Mouse (Mus musculus) CH12.LX (cell line): ENCODE measurements around the gene Fggy. TPM values are rescaled to one million over a fixed set of nuclear protein-coding genes. Genes with fewer than 3 reads are reported as not detected.

Experiments
- DNase-seq: peaks from one replicate; pipeline ENCODE4 v3.0.0-alpha.2; 2013; ENCODE audit errors: extremely low read depth
- H3K27ac ChIP-seq: 2 replicates; pipeline ENCODE4 v1.5.1; 2012; ENCODE audit warnings: low read depth, mild to moderate bottlenecking, control low read depth, moderate library complexity; ENCODE audit not compliant: insufficient read depth
- H3K27me3 ChIP-seq: replicated peaks from 2 replicates; pipeline ENCODE3; 2012; ENCODE audit warnings: inconsistent platforms
- H3K36me3 ChIP-seq, 2 experiments: replicated peaks in 1 of 2; 2 replicates each; pipeline versions ENCODE3 to v1.6.1; 2012; ENCODE audit warnings: inconsistent platforms in 1 of 2, low read length in 1 of 2, mild to moderate bottlenecking in 1 of 2, mixed read lengths in 1 of 2, moderate library complexity in 1 of 2; ENCODE audit not compliant: control insufficient read depth in 1 of 2, insufficient read depth in 1 of 2
- H3K4me1 ChIP-seq, 2 experiments: 2 replicates each; pipeline ENCODE4 v1.6.1; 2012; ENCODE audit warnings: inconsistent platforms in 1 of 2, moderate library complexity in 1 of 2; ENCODE audit not compliant: insufficient read depth in 2 of 2, control insufficient read depth in 1 of 2
- H3K4me2 ChIP-seq: 2 replicates; pipeline ENCODE4 v1.6.1; 2012; ENCODE audit warnings: low read depth, mild to moderate bottlenecking, control low read depth; ENCODE audit not compliant: poor library complexity, insufficient read depth, severe bottlenecking
- H3K4me3 ChIP-seq, 3 experiments: fragments of 150-350 bp in 1 of 3; sonication (generic) in 1 of 3; replicated peaks in 1 of 3; 2 replicates each; pipeline versions ENCODE3 to v1.5.1; 2011 to 2012; ENCODE audit warnings: low read depth in 2 of 3, low read length in 2 of 3, mild to moderate bottlenecking in 2 of 3, moderate library complexity in 2 of 3, control low read depth in 1 of 3, improper control_type of control experiment in 1 of 3, inconsistent platforms in 1 of 3, mixed read lengths in 1 of 3; ENCODE audit not compliant: poor library complexity in 1 of 3
- H3K79me2 ChIP-seq: replicated peaks from 2 replicates; pipeline ENCODE4 v1.6.1; 2012; ENCODE audit warnings: mild to moderate bottlenecking, moderate library complexity; ENCODE audit not compliant: control insufficient read depth, poor library complexity, insufficient read depth, severe bottlenecking; ENCODE audit errors: extremely low read depth
- H3K9ac ChIP-seq: 2 replicates; pipeline ENCODE4 v1.6.1; 2012; ENCODE audit warnings: low read depth, mild to moderate bottlenecking, control low read depth, moderate library complexity; ENCODE audit not compliant: insufficient read depth
- H3K9me3 ChIP-seq: replicated peaks from 2 replicates; pipeline ENCODE3; 2012; ENCODE audit warnings: low read length, inconsistent platforms, mixed read lengths
- CHD2 ChIP-seq: IDR thresholded peaks from 2 replicates; pipeline ENCODE4 v1.6.1; 2011; ENCODE audit warnings: low read length, improper control_type of control experiment
- CTCF ChIP-seq, 2 experiments: IDR thresholded peaks in 1 of 2; conservative IDR thresholded peaks in 1 of 2; 2 replicates each; pipeline ENCODE4 v1.5.1; 2011 to 2012; ENCODE audit warnings: low read depth in 2 of 2, low read length in 2 of 2, improper control_type of control experiment in 1 of 2, inconsistent platforms in 1 of 2, mild to moderate bottlenecking in 1 of 2, moderate library complexity in 1 of 2
- E2F4 ChIP-seq: IDR thresholded peaks from 2 replicates; pipeline ENCODE4 v1.6.1; 2011; ENCODE audit warnings: low read depth, low read length, improper control_type of control experiment; ENCODE audit not compliant: insufficient replicate concordance
- GABPA ChIP-seq: IDR thresholded peaks from 2 replicates; pipeline ENCODE4 v1.6.1; 2012; ENCODE audit warnings: low read depth, low read length, improper control_type of control experiment, inconsistent platforms; ENCODE audit not compliant: insufficient replicate concordance
- IRF4 ChIP-seq: IDR thresholded peaks from 2 replicates; pipeline ENCODE4 v1.6.1; 2014; ENCODE audit warnings: low read depth, mild to moderate bottlenecking, inconsistent platforms, low read length, improper control_type of control experiment
- KAT2A ChIP-seq: IDR thresholded peaks from 2 replicates; pipeline ENCODE4 v1.6.1; 2012; ENCODE audit warnings: low read length, improper control_type of control experiment, inconsistent platforms; ENCODE audit not compliant: insufficient replicate concordance
- MAFK ChIP-seq: IDR thresholded peaks from 2 replicates; pipeline ENCODE4 v1.6.1; 2011; ENCODE audit warnings: low read length, improper control_type of control experiment; ENCODE audit not compliant: insufficient replicate concordance
- MAX ChIP-seq: IDR thresholded peaks from 2 replicates; pipeline ENCODE4 v1.6.1; 2011; ENCODE audit warnings: low read length, improper control_type of control experiment
- MEF2A ChIP-seq: IDR thresholded peaks from 2 replicates; pipeline ENCODE4 v1.6.1; 2014; ENCODE audit warnings: low read depth, mild to moderate bottlenecking, inconsistent platforms, low read length, improper control_type of control experiment, borderline replicate concordance
- MXI1 ChIP-seq: IDR thresholded peaks from 2 replicates; pipeline ENCODE4 v1.6.1; 2011; ENCODE audit warnings: mild to moderate bottlenecking, low read depth, low read length, improper control_type of control experiment
- NELFE ChIP-seq: IDR thresholded peaks from 2 replicates; pipeline ENCODE4 v1.6.1; 2011; ENCODE audit warnings: low read depth, low read length, improper control_type of control experiment
- NRF1 ChIP-seq: IDR thresholded peaks from 2 replicates; pipeline ENCODE4 v1.6.1; 2014; ENCODE audit warnings: low read depth, mild to moderate bottlenecking, inconsistent platforms, low read length, improper control_type of control experiment, moderate library complexity
- PAX5 ChIP-seq: IDR thresholded peaks from 2 replicates; pipeline ENCODE4 v1.6.1; 2012; ENCODE audit warnings: low read length, inconsistent platforms, mixed read lengths
- RAD21 ChIP-seq: IDR thresholded peaks from 2 replicates; pipeline ENCODE4 v1.6.1; 2011; ENCODE audit warnings: low read depth, mild to moderate bottlenecking, low read length, improper control_type of control experiment, moderate library complexity
- RCOR1 ChIP-seq: conservative IDR thresholded peaks from 2 replicates; pipeline ENCODE4 v1.6.1; 2012; ENCODE audit warnings: low read depth, mild to moderate bottlenecking, inconsistent platforms, low read length, improper control_type of control experiment
- SIN3A ChIP-seq: IDR thresholded peaks from 2 replicates; pipeline ENCODE4 v1.6.1; 2012; ENCODE audit warnings: low read length, improper control_type of control experiment, inconsistent platforms
- UBTF ChIP-seq: IDR thresholded peaks from 2 replicates; pipeline ENCODE4 v1.6.1; 2012; ENCODE audit warnings: low read depth, mild to moderate bottlenecking, inconsistent platforms, low read length, improper control_type of control experiment, moderate library complexity
- USF2 ChIP-seq: conservative IDR thresholded peaks from 2 replicates; pipeline ENCODE4 v1.6.1; 2011; ENCODE audit warnings: low read depth, low read length, improper control_type of control experiment
- ZC3H11A ChIP-seq: IDR thresholded peaks from 2 replicates; pipeline ENCODE4 v1.6.1; 2012; ENCODE audit warnings: low read depth, mild to moderate bottlenecking, inconsistent platforms, low read length, improper control_type of control experiment
- ZMIZ1 ChIP-seq: IDR thresholded peaks from 2 replicates; pipeline ENCODE4 v1.6.1; 2012; ENCODE audit warnings: low read depth, mild to moderate bottlenecking, inconsistent platforms, low read length, improper control_type of control experiment
- dilution Hi-C: fragments of 300-500 bp; cut with MboI; formaldehyde crosslinking; loops from 2 replicates; pipeline ENCODE4 v1.14.3; 2020; ENCODE audit warnings: low sequenced_read_pairs; ENCODE audit not compliant: extremely low pct_unique_long_range_greater_than_20kb, extremely low pct_ligation_motif_present
- in situ Hi-C: fragments of 300-500 bp; cut with MboI; formaldehyde crosslinking; loops from 3 replicates; pipeline ENCODE4 v1.14.3; 2019; ENCODE audit warnings: low sequenced_read_pairs, low pct_ligation_motif_present, low pct_unique_long_range_greater_than_20kb, mixed read lengths
- polyA plus RNA-seq: library from polyadenylated mRNA; unstranded; fragments of >175 nt; gene quantifications from 2 replicates; pipeline ENCODE4 v1.2.1, GENCODE M21; 2012; ENCODE audit warnings: low read depth; ENCODE audit not compliant: insufficient read length
- total RNA-seq, 2 experiments: library from RNA; depleted of rRNA; stranded (reverse); fragments of 300-350 nt in 1 of 2; fragments of >200 nt in 1 of 2; gene quantifications; 2 replicates each; pipeline ENCODE4 v1.2.3; 2012 to 2014

Gene Fggy
- total and polyA plus RNA-seq, 3 experiments: 6.2 to 7.5 (median 6.9) TPM

DNA sequence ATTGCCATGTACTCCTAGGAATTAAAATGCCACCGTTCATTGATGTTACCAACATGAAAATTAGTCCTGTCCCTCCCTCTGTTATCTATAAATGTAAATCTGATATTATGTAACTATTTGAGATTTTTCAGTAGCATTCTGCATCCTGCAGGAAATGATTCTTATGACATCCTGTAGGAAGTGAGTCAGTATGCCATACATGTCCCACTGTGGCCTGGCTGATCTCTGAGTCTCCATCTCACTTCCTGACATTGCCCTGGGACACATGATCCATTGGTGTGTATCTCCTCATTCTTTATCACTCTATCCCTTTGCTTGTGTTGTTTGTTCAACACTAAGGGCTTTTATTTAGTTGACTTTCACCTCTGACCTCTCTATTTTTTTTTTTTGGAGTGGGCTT is 110.3 kb downstream of the Fggy start:
- H3K9me3 ChIP-seq: no peaks in the 10 kb centered on the region
- TF ChIP-seq SIN3A (no peak), RCOR1 (no peak), PAX5 (no peak), E2F4 (no peak)
- no peaks in the 10 kb centered on the region; a peak in 1 of 4 replicates for H3K4me1 ChIP-seq
- dilution Hi-C loops (no loop called here), in situ Hi-C loops (no loop called here)
- H3K27ac ChIP-seq: no peak overlapping the region
- no peak for DNase-seq
- no peaks in the 10 kb centered on the region for H3K36me3 ChIP-seq
- no peak overlapping the region for H3K9ac ChIP-seq
- no peak overlapping the region for H3K4me3 ChIP-seq
- no peaks in the 10 kb centered on the region for H3K27me3 ChIP-seq
- no peaks in the 10 kb centered on the region for H3K79me2 ChIP-seq
- H3K4me2 ChIP-seq: no peak overlapping the region

DNA sequence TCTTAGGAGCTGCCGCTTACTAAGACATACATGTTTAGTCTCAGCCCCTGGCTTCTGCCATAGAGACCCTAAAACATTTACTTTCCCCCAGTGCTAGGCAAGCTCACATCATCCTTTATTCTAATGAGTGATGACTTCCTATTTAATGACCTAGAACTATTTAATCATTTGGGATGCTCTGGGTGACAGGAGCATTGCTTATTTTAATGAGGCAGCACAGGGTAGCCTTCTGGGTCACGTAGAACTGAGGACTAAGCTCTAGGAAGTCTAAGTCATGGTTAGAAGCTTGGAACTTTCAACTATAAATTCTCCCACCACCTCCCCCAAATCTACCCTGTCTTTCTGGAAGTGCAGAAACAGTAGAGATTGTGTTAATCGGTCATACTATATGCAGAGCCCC is 111.2 kb downstream of the Fggy start:
- no peak overlapping the region for H3K27ac ChIP-seq
- dilution Hi-C loops: no loop called here
- H3K36me3 ChIP-seq: no peaks in the 10 kb centered on the region
- in situ Hi-C loops: no loop called here
- no peak overlapping the region for H3K4me3 ChIP-seq
- H3K9ac ChIP-seq: no peak overlapping the region
- TF ChIP-seq MXI1 (no peak), UBTF (no peak), KAT2A (no peak), PAX5 (no peak), MEF2A (no peak), IRF4 (no peak), NRF1 (no peak), NELFE (no peak), MAX (no peak), RAD21 (no peak), ZMIZ1 (no peak), ZC3H11A (no peak), CHD2 (no peak), CTCF (conservative IDR thresholded peaks at IDR 0.05 in 1 of 2, IDR thresholded peaks at IDR 0.05 in 1 of 2; ENCODE audit: low read depth in 2 of 2, low read length in 2 of 2) (no peak), MAFK (no peak), USF2 (no peak), GABPA (no peak)
- TF ChIP-seq, all 38 proteins: peak for 0
- Histone ChIP-seq H3K9me3 (no peaks in the 10 kb centered on the region), H3K4me2 (no peak overlapping the region), H3K27me3 (no peaks in the 10 kb centered on the region), H3K79me2 (no peaks in the 10 kb centered on the region), H3K4me1 (no peaks in the 10 kb centered on the region; a peak in 1 of 4 replicates)
- DNase-seq: no peak
